Mouse (Mus musculus) heart, embryonic 14.5 days (tissue): ENCODE results near the gene Btbd11. TPM values are rescaled to one million over a fixed set of nuclear protein-coding genes. Genes with fewer than 3 reads are reported as not detected.

Experiments used
- ATAC-seq: fragments of 200-750 bp; cut with Nextera tagmentation; 2 replicates; pipeline ENCODE4 v1.8.0; 2017; ENCODE audit warnings: low read depth, moderate TSS enrichment; ENCODE audit not compliant: insufficient number of reproducible peaks, insufficient read depth, low FRiP score
- H3K27ac ChIP-seq, 2 experiments: fragments of 200-500 bp in 1 of 2; fragments of 300-500 bp in 1 of 2; sonication (generic) in 1 of 2; replicated peaks in 1 of 2; 2 replicates each; pipeline ENCODE4 v1.5.1; 2012 to 2014; ENCODE audit warnings: low read depth in 2 of 2, low read length in 2 of 2, control low read depth in 1 of 2, mild to moderate bottlenecking in 1 of 2, mixed read lengths in 1 of 2; ENCODE audit not compliant: control insufficient read depth in 1 of 2, insufficient read depth in 1 of 2
- H3K27me3 ChIP-seq: fragments of 300-500 bp; sonication (generic); 2 replicates; pipeline ENCODE4 v1.6.1; 2014; ENCODE audit warnings: mild to moderate bottlenecking, low read length, control low read depth; ENCODE audit not compliant: control insufficient read depth, insufficient read depth
- H3K36me3 ChIP-seq: fragments of 300-500 bp; sonication (generic); 2 replicates; pipeline ENCODE4 v1.6.1; 2014; ENCODE audit warnings: mild to moderate bottlenecking, control low read depth, low read length, mixed read lengths; ENCODE audit not compliant: control insufficient read depth, insufficient read depth
- H3K4me1 ChIP-seq, 2 experiments: fragments of 200-500 bp in 1 of 2; fragments of 300-500 bp in 1 of 2; sonication (generic) in 1 of 2; 2 replicates each; pipeline ENCODE4 v1.6.1; 2012 to 2014; ENCODE audit warnings: low read length in 2 of 2, control low read depth in 1 of 2, mixed read lengths in 1 of 2; ENCODE audit not compliant: control insufficient read depth in 2 of 2, insufficient read depth in 2 of 2
- H3K4me2 ChIP-seq: fragments of 300-500 bp; sonication (generic); 2 replicates; pipeline ENCODE4 v1.6.1; 2014; ENCODE audit warnings: mild to moderate bottlenecking, low read length
- H3K4me3 ChIP-seq, 2 experiments: fragments of 200-500 bp in 1 of 2; fragments of 300-500 bp in 1 of 2; sonication (generic) in 1 of 2; 2 replicates each; pipeline ENCODE4 v1.5.1; 2012 to 2014; ENCODE audit warnings: low read length in 2 of 2, mild to moderate bottlenecking in 2 of 2, control low read depth in 1 of 2, low read depth in 1 of 2, moderate library complexity in 1 of 2; ENCODE audit not compliant: control insufficient read depth in 1 of 2, insufficient read depth in 1 of 2
- H3K9ac ChIP-seq: fragments of 300-500 bp; sonication (generic); 2 replicates; pipeline ENCODE4 v1.6.1; 2014; ENCODE audit warnings: mild to moderate bottlenecking, low read length
- H3K9me3 ChIP-seq: fragments of 300-500 bp; sonication (generic); 2 replicates; pipeline ENCODE4 v1.6.1; 2016; ENCODE audit warnings: low read length, control low read depth; ENCODE audit not compliant: control insufficient read depth
- WGBS: fragments of 180-500 bp; shearing (Covaris S2); extraction: QIAGEN DNeasy Blood & Tissue Kit; methylation state at CpG from one replicate; pipeline ENCODE4 v1.1.7; 2014; 5-methylcytosine and 5-hydroxymethylcytosine counted together
- polyA plus RNA-seq: library from polyadenylated mRNA; unstranded; fragments of >200 nt; fragmentation: Nextera tagmentation; extraction: Ambion mirVana; gene quantifications from 2 replicates; pipeline ENCODE4 v1.2.1, GENCODE M21; 2014

Btbd11 gene
- polyA plus RNA-seq, 1 experiment from 2014 or later = 0.73 TPM

DNA sequence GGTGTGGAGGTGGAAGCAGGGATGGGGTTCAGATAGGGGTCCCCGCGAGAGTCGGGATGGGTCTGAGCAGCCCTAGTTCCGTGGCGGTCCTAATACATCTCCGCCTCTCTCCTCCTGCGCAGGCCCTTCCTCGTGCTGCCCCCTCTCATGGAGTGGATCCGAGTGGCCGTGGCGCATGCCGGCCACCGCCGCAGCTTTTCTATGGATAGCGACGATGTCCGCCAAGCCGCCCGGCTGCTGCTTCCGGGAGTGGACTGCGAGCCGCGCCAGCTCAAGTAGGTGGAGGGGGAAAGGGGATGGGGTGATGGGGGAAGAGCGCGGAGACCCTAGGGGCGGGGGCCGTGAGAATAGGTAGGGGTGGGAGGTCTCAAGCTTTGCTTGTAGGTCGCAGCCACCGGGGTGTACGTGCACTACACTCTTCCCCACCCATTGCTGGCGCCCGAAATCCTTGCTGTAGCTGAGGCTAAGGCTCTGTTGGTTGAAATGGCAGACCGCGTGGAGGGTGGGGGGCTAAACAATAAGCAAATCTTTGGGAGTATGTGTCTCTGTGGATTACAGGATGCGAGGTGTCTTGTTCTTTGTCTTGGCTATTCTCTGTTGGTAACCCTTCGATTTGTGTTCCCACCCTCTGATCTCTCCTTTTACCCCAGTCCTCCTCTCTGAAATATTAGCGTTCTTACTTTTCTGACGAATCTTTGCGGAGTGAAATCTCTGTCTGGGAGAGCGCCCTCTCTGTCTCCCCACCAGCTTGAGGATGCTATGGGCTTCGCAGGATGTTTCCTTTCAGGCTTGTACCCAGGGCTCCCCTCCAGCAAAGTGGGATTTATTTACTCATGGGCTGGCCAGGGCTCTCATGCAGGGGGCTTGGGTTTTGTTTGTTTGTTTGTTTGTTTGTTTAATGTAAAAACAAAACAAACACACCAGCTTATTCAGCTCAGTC is 212.3 kb downstream of the Btbd11 start:
- Histone ChIP-seq H3K9ac (peak overlapping the region; percentile 48), H3K36me3 (no peaks in the 10 kb centered on the region), H3K4me2 (peak overlapping the region; percentile 73), H3K27me3 (peaks cover 16% of the 10 kb centered on the region; the same call in 1 of the 2 replicates), H3K27ac (no peak overlapping the region), H3K4me1 (peaks cover 0 to 5% of the 10 kb centered on the region in 2 experiments; a peak in 2 of 4 replicates), H3K4me3 (peak overlapping the region; percentile 40 to 41), H3K9me3 (no peaks in the 10 kb centered on the region)
- peak; percentile 36; the same call in 1 of the 2 replicates for ATAC-seq
- WGBS = 3% methylated on average over 34 of the region's 41 CpGs

DNA sequence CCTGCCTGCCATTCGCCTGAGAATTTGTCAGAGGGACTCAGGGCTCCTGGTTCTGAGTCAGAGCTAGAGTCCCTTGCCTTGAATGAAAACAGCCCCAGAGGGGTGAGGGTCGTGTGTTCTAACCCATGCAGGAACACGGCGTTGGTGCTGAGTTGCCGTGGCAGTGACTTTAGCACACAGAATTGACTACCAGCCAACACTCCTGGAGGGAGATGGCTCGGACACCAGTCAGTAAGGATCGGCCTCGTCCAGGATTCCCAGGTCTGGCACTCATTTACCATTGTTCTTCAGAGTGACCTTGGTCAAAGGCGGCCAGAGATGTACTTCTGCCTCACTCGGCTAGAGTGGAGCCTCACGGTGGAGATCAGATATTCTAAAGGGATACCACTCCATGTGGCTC is 215.9 kb downstream of the Btbd11 start:
- no peak overlapping the region for H3K9ac ChIP-seq
- peaks cover 0 to 5% of the 10 kb centered on the region in 2 experiments; a peak in 2 of 4 replicates for H3K4me1 ChIP-seq
- peaks cover 16% of the 10 kb centered on the region; the same call in 1 of the 2 replicates for H3K27me3 ChIP-seq
- ATAC-seq = no peak
- no peak overlapping the region for H3K4me2 ChIP-seq
- no peak overlapping the region for H3K27ac ChIP-seq
- H3K36me3 ChIP-seq = no peaks in the 10 kb centered on the region
- 76% methylated on average over 11 of the region's 11 CpGs for WGBS
- H3K9me3 ChIP-seq = no peaks in the 10 kb centered on the region
- H3K4me3 ChIP-seq = no peak overlapping the region

DNA sequence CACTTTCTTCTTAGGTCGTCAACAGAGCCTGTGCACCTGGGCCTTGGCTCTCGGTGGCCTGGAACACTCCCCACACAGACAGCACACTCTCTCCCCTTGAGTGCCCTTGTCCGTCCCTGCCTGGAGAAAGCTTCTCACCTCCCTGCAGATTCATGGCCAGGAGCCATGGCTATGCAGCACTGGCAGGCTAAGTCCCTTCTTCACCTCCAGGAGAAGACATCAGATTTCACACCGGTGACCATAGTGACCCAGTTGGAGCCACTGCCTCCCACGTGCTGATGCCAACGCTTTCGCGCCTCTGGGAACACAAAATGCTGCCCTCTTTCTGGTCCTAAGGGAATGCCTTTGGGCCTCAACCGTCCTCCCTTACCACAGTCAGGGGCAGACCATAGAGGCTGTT is 217.9 kb downstream of the Btbd11 start:
- H3K4me3 ChIP-seq = no peak overlapping the region
- H3K4me1 ChIP-seq = no peaks in the 10 kb centered on the region
- no peak overlapping the region for H3K9ac ChIP-seq
- H3K27me3 ChIP-seq = peaks cover 6% of the 10 kb centered on the region; the same call in 1 of the 2 replicates
- no peaks in the 10 kb centered on the region for H3K9me3 ChIP-seq
- no peak for ATAC-seq
- H3K4me2 ChIP-seq = no peak overlapping the region
- no peak overlapping the region for H3K27ac ChIP-seq
- H3K36me3 ChIP-seq = no peaks in the 10 kb centered on the region
- WGBS = 61% methylated on average over 9 of the region's 9 CpGs

DNA sequence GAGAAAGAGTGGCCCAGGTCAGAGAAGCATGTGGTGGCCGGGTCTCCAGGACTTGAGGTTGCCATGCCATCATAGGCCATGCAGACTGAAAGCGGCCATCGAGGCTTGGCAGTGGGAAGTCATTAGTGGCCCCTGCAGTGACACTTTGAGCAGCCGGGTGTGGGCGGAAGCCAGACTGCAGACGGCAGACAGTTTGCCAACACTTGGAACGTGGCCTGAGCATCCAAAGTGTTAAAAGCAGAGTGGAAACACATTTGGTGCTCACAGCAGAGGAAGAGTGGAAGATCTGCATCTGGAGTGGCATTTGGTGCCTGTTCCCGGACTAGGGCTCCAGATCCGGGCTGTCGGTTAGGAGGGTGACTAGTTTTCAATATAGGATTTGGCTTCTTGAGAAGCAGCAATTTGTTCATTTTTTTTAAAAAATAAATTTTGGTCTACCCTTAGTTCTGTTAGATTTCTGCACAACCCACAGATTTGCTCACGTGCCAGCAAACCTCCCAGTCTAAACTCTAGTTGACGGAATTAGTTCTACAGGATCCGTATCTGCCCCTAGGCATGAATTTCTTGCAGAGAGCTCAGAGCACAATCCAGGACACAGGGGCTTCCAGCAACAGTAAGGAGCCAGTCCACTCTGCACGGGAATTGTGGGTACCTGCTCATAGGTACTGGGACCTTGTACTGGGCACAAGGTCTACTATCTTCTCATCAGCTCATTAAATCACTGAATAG is 222.1 kb downstream of the Btbd11 start:
- WGBS = 74% methylated on average over 14 of the region's 14 CpGs
- Histone ChIP-seq H3K27ac (no peak overlapping the region), H3K4me1 (no peaks in the 10 kb centered on the region), H3K4me3 (no peak overlapping the region), H3K9ac (no peak overlapping the region), H3K9me3 (no peaks in the 10 kb centered on the region), H3K27me3 (no peaks in the 10 kb centered on the region), H3K4me2 (no peak overlapping the region), H3K36me3 (no peaks in the 10 kb centered on the region)
- no peak for ATAC-seq

DNA sequence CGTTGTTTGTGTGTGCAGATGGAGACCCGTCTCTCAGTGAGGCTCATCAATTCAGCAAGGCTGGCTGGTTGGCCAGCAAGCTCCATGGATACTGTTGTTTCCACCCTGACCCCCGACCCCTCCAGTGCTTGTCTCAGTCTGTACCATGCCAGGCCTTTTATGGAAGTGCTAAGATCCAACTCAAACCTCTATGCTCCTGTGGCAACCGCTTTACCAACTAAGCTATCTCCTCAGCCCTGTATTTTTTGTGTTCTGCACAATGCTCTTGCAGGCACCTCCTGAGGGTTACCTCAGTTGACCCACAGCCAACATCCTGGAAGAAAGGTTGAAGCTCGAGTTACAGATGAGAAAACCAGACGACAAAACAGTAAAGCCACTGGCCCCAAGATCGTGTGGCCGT is 230.5 kb downstream of the Btbd11 start:
- no peak for ATAC-seq
- Histone ChIP-seq H3K4me3 (no peak overlapping the region), H3K27me3 (no peaks in the 10 kb centered on the region), H3K36me3 (no peaks in the 10 kb centered on the region), H3K9ac (no peak overlapping the region), H3K9me3 (no peaks in the 10 kb centered on the region), H3K4me1 (no peaks in the 10 kb centered on the region), H3K27ac (no peak overlapping the region), H3K4me2 (no peak overlapping the region)
- WGBS = 55% methylated on average over 8 of the region's 8 CpGs

DNA sequence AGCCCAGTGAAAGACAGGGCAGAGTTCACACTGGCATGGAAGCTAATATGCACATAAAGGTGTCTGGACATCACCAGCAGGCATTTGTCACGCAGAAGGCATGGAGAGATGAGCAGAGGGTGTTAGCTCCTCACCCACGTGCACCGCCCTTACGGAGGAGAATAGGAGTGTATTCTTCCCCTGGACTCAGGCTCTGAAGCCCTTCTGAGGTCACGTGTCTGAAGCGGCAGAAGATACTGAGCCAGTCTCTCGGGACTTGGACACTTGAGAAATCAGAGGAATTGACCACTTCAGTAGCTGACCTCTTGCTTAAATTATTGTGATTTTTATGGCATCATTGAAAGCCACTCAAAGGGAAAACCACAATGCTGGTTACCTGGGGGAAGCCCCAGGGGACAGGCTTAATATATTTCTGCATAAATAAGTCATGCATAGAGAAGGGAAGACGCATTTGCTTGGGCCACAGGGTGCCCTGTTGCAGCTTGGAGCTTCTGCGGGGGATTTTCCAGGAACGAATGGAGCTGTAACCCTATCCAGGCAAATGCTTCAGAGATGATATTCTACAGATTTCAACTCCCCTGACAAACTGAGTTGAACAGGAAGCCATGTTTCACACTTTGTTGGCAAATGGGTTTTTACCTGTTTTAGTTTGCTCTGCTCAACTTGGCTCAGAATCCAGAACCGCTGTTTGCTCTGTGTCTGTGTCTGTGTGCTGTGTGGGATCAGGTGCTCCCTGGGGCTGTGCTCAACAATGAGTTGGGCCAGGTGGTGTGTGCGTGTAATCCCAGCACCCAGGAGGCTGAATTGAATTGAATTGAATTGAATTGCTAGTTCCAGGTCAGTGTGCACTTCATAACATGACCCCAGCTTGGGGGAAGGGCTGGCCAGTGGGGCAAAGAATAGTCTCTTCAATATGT is 231.1 kb downstream of the Btbd11 start:
- Histone ChIP-seq H3K36me3 (no peaks in the 10 kb centered on the region), H3K4me1 (no peaks in the 10 kb centered on the region), H3K27me3 (no peaks in the 10 kb centered on the region), H3K9ac (no peak overlapping the region), H3K9me3 (no peaks in the 10 kb centered on the region), H3K27ac (no peak overlapping the region), H3K4me2 (no peak overlapping the region), H3K4me3 (no peak overlapping the region)
- no peak for ATAC-seq
- 77% methylated on average over 12 of the region's 12 CpGs for WGBS

DNA sequence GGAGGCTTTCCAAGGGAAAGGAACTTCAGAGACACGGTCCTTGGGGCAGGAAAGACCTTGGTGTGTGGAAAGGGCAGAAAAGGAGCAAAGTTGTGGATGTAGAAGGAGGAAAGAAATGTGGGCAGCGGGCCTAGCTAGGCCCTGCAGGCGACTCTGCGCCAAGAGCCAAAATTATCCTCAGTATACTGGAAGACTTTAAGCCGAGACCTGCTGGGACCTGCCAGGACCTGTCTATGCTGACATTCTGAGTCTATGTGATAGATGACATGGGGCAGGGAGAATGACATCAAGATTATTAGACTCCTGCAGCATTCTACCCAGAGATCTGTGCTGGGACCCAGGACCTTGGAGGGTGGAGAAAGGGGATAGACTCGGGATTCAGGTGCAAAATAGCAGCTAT is 234.5 kb downstream of the Btbd11 start:
- no peak overlapping the region for H3K27ac ChIP-seq
- no peaks in the 10 kb centered on the region; a peak in 1 of 4 replicates for H3K4me1 ChIP-seq
- H3K27me3 ChIP-seq = peaks cover 6% of the 10 kb centered on the region; the same call in 1 of the 2 replicates
- H3K9me3 ChIP-seq = no peaks in the 10 kb centered on the region
- H3K36me3 ChIP-seq = no peaks in the 10 kb centered on the region
- H3K4me2 ChIP-seq = no peak overlapping the region
- H3K9ac ChIP-seq = no peak overlapping the region
- WGBS = 78% methylated on average over 6 of the region's 6 CpGs
- no peak overlapping the region for H3K4me3 ChIP-seq
- no peak for ATAC-seq
